Mouse (Mus musculus): ENCODE data around the gene Spop.

Spop gene

GRCm38 (mm10) chr11:95528231-95528630, 114.4 kb downstream of the Spop start:
- no peak for DNase-seq

- DNase-seq, result no peak
Observed at GRCm38 (mm10) chr11:95532353-95533072, 118.6 kb downstream of the Spop start.

- DNase-seq, result peak; percentile 73
Observed at GRCm38 (mm10) chr11:95533484-95534160, 119.7 kb downstream of the Spop start.

DNA sequence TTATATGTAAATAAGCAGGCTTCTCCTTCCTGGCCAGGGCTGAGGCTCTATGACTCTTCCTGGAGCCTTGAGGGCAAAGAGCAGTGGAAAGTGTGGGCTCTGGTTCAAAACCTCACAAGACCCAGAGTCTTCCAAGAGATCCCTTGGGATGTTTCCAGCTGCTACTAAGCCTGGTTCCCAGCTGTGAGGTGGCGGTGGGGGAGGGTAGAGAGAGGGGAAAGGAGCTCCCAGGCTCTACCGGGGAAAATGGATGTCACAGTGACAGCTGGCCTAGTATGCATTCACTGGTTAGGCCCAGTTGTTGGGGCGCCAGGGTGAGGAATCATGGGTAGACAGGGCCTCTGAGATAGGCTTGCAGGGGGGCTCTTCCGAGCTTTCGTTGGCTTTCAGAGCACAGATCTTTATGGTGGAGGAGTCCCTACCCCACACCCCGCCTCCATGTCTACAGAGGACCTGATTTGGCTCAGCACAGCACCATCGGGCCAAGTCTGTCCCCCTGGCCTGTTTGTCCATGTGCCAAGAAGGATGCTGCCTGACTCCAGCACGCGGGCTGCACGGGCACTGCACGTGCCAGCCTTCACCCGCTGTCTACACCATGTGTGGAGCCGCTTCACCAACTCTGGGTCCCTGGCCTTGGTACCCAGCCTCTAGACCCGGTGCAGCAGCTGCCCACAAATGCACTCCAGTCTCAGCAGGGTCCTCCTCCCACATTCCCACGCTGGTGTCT, 124.7 kb downstream of the Spop start:
- DNase-seq, result peak; percentile 33

GRCm38 (mm10) chr11:95540637-95541385, 126.9 kb downstream of the Spop start:
- DNase-seq, result no peak
